Mouse (Mus musculus): Measurements from ENCODE around the gene Snupn.
"Not testable (repeated sequence)": the region's sequence is repeated elsewhere in the genome, so short reads cannot be mapped to it uniquely, and the experiment has no call there.

Gene Snupn

DNA sequence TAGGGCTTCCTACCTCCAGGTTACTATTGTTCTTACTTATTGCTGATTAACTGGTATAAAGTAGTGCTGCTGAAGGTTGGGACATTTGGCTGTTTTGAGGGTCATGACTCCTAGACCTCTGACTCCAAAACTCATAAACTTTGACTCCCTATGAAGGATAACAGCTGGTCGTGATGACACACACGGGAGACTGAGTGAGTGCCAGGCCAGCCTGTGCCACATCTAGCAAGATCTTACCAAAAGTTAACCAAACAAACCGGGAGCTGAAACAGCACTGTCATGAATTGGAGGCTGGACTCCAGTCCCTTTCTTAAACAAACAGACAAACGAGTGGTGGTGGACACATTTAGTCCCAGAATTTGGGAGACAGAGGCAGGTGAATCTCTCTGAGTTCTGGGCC is 21.2 kb upstream of the Snupn start:
- DNase-seq (ENCODE audit: low read depth, low spot score), result no peak

DNA sequence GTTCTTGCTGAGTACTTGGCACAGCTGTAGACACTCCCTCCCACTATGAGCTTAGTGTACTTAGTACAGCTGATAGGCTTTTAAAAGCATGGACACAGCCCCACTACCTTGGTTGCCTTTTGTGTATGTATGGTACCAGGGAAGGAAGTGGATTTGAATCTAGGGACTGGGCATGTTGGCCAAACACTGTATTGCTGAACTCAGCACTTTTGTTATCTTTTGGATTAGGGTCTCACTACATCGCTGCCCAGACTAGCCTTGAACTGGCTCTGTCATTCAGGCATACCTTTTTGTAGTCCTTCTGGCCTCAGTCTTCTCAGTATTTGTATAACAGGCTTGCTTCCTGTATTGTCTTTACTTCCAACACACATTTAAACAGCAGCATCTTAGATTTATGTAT is 20.1 kb upstream of the Snupn start:
- DNase-seq (ENCODE audit: low read depth, low spot score), result no peak

DNA sequence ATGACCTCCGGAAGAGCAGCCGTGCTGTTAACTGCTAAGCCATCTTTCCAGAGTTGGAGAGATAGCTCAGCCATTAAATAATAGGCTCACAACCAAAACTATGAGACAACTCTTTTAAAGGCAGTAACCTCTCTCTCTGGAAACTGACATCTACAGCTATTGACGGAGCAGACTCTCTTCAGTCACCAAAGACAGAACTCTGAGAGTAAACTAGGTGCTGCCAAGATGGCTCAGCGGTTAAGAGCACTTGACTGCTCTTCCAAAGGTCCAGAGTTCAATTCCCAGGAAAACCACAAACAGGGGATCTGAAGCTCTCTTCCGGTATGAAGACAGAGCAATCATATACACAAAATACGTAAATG is 13.8 kb upstream of the Snupn start:
- no peak for DNase-seq (ENCODE audit: low read depth, low spot score)

DNA sequence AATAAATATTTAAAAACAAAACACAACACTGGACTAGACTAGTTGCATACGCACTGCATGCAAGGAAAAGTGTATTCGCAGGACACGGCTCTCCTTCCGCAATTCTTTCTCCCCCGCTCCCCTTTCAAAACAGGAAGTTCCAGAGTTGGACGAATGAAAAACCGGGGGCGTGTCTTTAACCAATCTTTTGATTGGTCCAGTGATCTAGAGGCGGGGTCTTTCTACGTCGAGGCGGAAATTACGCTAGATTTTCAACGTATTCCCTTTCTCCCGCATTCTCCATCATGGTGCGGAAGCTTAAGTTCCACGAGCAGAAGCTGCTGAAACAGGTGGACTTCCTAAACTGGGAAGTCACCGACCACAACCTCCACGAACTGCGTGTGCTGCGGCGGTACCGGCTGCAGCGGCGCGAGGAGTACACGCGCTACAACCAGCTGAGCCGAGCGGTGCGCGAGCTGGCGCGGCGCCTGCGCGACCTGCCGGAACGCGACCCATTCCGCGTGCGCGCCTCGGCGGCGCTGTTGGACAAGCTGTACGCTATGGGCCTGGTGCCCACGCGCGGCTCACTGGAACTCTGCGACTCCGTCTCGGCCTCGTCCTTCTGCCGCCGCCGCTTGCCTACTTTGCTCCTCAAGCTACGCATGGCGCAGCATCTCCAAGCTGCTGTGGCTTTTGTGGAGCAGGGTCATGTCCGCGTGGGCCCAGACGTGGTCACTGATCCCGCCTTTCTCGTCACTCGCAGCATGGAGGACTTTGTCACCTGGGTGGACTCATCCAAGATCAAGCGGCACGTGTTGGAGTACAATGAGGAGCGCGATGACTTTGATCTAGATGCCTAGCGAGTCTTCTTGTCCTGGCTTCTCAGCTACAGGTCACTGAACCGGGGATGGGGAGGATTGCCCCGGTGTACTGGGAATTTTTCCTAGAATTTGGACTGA is 13.2 kb upstream of the Snupn start, which contains the start of gene Imp3:
Imp3 (plus strand) TSS at position 253 of the 938 bp plus-strand sequence.
- peak; percentile 93 for DNase-seq (ENCODE audit: low read depth, low spot score)

DNA sequence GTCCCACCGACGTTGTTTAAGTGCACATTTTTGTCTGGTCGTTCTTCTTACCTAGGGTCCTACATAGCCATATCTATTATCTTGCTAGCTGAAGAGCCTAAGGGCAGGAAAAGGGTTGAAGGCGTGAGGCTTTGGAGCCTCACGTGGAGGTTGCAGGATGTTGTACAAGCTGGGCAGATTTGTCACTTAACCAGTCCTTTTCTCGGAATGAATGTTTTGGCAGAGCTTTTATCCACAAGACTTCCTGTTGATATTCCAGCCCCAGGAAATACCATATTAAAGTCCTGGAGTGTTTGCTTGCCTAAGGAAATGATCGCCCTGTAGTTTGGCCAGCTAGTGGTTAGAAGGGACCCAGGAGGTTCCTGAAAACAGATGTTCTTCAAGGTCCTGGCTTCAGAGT is 12.3 kb upstream of the Snupn start:
- no peak for DNase-seq (ENCODE audit: low read depth, low spot score)

DNA sequence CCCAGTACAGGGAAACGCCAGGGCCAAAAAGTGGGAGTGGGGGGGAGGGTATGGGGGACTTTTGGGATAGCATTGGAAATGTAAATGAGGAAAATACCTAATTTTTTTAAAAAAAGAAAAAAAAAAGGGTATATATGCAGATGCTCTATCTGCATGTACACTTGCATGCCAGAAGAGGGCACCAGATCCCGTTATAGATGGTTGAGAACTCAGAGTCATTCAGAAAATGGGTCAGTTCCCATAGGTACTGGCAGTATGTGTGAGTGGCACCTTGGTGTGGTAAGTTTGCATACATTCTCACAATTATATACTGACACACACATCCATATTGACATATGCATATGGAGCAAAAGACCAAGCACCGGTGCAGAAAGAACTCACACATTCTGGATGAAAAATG is 3.2 kb upstream of the Snupn start:
- peak; percentile 82 for DNase-seq (ENCODE audit: low read depth, low spot score)

DNA sequence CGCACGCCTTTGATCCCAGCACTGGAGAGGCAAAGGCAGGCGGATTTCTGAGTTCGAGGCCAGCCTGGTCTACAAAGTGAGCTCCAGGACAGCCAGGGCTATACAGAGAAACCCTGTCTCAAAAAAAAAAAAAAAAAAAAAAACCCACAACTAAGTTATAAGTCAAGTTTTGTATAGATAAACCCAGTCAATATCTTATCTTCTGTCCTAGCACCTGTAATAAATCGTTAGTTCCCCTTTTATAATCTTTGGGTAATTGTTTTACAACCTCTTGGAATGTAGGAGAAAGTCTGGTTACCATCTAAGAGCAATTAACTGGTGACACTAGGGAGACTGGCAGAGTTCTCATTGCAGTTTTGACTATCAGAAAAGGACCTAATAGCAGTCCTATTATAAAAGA is 2.0 kb upstream of the Snupn start:
- not testable (repeated sequence) for DNase-seq (ENCODE audit: low read depth, low spot score)

DNA sequence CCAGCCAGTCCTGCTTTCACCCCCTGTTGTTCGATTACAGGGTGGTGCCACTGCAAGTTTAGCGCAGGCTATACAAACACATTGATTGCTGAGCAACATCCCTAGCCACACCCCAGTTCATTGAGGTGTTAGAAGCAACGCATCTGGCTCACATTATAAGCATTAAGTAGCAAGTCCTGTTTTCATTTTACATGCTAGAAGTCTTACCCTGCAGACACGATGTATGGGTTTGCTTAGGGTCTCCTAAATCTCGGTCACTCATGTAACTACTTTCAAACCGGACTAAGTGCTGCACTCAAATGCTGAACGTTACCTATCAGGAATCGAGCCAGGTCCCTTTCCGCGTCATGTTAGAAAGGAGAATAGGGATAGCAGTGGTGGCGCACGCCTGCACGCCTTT is 911 bp upstream of the Snupn start:
- DNase-seq (ENCODE audit: low read depth, low spot score), result peak; percentile 38

DNA sequence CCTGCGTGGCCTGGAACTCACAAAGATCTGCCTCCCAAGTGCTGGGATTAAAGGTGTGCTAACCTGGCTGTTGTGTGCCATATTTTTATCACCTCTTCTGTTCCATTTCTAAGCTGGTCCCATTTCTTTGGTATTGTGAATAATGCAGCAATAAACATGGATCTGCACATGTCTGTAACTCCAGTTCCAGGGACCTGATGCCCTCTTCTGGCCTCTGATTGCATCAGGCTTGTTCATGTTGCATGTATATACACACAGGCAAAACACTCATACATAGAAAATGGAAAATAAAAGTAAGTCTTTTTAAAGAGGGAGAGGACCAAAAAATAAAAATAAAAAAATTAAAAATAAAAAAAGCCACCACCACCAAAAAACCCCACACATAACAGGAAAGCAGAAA is 2.9 kb downstream of the Snupn start:
- no peak for DNase-seq (ENCODE audit: low read depth, low spot score)

DNA sequence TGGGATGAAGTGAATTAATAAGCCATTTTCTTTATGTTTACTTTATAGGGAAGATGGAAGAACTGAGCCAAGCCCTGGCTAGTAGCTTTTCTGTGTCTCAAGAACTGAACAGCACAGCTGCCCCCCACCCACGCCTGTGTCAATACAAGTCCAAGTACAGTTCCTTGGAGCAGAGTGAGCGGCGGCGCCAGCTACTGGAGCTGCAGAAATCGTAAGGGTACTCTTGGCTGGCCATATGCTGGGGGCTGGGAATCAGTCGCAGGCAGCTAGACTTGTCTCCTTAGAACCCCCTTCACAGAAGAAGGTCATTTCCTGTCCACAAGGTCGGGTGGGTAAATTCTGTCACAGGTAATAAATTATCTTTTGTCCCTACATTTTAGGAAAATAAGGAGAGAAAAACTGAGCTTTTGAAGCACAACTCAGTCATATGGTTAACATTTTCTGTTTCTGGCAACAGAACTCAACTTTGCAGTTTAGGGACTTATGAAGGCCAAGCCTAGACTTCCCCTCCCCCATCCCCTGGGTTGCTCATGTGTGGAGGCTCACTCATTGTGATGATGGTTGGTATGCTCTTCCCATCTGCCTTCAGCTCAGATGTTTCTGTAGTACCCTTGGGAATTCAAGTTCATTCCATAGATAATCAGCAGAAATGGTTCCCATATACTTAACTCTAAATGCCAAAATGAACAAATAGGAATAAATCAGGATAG is 6.4 kb downstream of the Snupn start:
- no peak for DNase-seq (ENCODE audit: low read depth, low spot score)

DNA sequence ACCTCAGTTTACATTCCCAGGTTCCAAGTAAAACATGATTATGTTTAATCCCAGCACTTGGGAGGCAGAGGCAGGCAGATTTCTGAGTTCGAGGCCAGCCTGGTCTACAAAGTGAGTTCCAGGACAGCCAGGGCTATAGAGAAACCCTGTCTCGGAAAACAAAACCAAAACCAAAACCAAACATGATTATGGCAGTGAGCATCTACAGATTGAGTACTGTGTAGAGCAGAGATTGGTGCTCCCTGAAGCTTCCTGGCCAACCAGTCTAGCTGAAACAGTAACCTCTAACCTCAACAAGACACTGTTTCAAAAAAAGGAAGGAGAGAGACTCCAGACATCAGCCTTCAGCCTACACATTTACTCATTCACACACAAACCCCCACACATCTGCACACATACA is 8.0 kb downstream of the Snupn start:
- DNase-seq (ENCODE audit: low read depth, low spot score), result peak; percentile 14

DNA sequence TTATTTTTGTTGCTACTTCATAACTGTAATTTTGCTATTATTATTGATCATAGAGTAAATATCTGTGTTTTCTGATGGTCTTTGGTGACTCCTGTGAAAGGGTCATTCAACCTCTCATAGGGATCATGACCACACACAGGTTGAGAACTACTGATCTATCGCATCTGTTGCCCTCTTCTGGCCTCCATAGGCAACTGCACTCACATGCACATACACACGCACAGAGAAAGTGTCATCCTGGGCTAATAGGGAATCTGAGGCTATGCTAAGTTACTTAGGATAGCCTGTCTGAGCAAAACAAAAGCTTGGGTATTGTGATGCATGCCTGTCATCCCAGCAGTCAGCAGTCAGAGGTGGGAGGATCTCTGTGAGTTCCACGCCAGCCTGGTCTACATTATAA is 10.9 kb downstream of the Snupn start:
- DNase-seq (ENCODE audit: low read depth, low spot score), result no peak

DNA sequence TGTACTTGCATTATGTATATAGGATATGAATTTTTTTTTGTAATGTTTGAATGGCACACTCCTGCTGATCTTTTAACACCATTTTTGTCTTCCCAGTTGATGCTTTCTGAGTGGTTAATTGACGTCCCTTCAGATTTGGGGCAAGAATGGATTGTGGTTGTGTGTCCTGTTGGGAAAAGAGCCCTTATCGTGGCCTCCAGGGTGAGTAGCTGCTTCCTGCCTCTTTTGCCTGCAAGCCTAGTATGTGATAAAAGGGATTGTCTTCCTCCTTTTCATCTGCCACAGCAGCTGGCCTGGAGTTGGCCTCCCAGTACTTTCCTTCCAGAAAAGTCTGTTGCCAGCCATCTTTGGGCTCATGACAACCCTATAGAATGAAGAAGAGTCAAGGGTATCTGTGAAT is 19.5 kb downstream of the Snupn start:
- no peak for DNase-seq (ENCODE audit: low read depth, low spot score)

DNA sequence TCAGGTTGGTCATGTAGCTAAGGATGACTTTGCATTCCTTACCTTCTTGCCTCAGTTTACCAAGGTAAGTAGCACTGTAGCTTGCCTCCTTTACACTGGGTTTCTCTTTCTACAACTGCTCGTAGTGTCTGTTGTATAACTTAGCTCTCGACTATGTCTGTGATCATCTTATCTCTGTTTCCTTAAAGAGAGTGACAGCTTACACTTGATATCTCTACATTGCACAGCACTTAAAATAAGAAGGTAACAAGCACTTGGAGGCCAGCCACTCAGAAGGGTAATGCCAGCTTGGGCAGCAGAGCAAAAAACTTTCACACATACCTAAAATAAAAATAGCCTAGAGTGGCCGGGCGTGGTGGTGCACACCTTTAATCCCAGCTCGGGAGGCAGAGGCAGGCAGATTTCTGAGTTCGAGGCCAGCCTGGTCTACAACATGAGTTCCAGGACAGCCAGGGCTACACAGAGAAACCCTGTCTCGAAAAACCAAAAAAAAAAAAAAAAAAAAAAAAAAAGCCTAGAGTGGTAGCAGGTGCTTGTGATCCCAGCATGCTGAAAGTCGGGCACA is 23.4 kb downstream of the Snupn start:
- no peak for DNase-seq (ENCODE audit: low read depth, low spot score)

DNA sequence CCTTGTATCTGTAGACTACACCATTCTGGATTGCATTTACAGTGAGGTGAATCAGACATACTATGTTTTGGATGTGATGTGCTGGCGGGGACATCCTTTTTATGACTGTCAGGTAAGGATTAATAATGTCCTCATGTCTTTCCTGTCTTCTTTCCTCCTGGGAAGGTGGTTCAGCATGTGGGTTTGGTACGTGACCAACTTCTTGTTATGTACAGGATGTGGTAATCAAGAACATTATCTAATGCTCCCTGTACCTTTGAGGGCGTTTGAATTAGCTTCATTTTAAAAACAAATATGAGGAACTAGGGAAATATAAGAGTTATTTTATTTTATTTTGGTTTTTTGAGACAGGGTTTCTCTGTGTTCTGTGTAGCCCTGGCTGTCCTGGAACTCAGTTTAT is 24.5 kb downstream of the Snupn start:
- DNase-seq (ENCODE audit: low read depth, low spot score), result peak; percentile 22

DNA sequence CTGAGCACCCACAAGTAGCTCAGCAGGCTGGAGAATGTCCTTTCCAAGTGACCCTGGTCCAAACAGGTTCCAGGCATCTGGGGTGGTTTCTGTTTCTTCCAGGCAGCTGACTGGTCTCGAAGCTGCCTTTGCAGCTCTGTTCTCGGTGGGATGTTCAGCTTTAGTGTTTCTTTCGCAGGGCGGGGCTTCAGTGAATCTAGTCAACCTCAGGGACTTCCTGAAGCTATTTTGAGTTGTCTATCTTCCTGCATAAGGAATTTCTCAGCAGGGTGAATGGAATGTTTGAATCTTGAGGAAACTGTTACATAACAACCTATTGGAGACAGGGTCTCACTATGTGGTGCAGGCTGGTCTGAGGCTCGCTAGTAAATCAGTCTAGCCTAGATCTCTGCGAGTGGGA is 29.5 kb downstream of the Snupn start:
- DNase-seq (ENCODE audit: low read depth, low spot score), result no peak

DNA sequence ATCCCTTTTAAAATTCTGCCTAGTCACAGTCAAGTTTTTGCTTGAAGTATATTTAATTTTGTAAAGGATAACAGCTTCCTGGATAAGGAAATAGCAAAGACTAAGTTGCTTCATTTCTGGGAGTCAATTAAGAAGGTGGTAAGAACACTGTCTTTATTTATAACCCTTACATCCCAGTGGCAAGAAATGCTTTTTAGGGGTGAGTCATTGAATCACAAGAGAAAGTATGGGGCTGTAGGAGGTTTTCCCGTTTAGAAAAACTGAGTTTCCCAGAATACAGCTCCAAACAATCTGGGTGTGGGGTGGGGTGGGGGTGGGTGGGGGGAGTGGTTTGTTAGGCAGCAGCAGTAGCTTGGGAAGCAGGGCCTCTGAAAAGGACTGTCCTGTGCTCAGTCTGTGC is 30.8 kb downstream of the Snupn start:
- no peak for DNase-seq (ENCODE audit: low read depth, low spot score)

DNA sequence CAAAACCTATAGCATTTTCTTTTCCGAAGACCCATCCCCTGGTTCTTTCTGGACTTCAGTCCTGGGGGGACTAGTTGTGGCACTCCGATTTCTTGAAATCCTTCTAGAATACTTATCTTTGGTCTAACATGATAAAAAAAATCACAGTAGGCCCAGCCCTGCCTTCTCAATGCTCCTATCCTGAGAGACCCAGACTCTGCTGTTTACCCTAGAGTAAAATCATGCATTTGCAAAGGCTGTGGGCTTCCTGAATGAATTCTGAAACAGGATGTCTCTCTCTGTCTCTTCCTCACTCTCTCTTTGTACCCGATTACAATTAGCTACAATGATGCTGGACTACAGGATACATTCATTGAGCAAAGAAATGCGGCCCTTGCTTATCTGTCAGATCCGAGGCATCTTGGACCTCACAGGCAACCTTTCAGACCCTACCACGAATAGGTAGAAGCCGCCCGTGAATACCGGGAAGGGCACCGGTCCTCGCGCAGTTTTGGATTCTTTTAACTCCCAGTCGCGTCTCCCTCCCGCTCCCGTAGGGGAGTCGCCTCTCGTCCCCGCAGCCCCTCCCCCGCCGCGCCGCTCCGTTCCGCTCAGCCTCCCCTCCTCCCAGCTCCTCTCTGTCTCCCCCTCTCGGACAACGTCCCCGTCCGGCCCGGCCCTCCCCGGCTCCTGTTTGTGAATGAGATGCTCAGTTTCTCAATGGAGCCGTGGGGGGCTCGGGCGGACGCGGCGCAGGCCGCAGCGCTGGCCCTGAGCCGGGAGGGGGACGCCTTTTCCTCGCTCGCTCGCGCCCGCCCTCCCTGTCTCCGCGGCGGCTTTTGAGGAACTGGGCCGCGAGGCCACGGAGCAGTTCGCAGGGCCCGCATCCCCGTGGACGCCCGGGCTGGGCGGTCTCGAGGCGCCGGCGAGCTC is 43.9 kb downstream of the Snupn start, which contains the start of gene Ptpn9:
Ptpn9 (plus strand) TSS at position 638 of the 912 bp plus-strand sequence.
- DNase-seq (ENCODE audit: low read depth, low spot score), result peak; percentile 83

DNA sequence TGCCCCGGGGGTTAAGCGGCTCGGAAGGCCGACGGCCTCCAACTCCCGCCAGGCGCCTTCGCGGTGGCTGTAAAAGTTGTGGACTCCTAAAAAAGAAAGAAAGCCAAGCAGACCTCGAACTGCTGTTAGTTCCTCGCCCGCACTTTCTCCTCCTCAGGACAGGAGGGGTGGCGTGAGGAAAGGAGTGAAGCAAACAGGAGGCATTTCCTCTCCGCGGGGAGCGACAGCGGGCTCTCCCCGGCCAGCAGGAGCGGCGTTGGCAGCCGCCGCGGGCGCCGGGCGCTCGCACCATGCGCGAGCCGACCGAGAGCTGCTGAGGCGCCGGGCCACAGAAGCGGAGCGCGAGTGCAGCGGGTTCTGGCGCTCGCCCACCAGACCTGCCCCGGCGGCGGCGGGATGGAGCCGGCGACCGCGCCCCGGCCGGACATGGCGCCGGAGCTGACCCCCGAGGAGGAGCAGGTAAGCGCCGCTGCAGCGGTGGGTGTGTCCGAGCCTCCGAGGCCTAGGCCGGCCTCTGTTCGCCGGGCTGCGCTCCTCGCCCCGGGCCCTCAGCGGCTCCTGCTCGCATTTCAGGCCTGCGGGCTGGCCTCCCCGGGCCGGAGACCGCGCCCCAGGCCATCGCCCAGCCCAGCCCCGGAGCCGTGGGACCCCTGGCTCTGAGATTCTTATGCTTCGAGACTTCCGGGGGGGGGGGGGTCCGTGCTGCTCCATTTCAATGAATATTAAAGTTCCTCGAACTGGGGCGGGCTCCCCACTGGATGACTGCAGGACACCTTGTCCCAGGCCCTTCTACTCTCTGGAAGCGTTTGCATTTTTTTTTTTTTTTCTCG is 44.7 kb downstream of the Snupn start:
- peak; percentile 65 for DNase-seq (ENCODE audit: low read depth, low spot score)

DNA sequence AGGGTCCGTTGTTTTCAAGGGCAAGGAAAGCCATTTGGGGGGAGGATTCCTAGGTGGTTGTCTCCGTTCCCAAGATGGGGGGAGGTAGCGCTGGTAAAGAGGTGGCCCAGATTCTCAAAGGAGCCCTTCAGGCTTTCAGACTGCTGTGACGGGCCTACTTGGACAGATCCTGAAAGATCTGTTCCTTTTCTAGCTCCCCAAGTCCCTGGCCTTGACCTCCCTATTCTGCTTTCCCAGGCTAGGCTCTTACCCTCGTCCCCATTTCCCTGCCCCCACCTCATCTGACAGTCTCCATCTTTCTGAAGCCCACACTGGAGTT is 45.3 kb downstream of the Snupn start:
- peak; percentile 18 for DNase-seq (ENCODE audit: low read depth, low spot score)

DNA sequence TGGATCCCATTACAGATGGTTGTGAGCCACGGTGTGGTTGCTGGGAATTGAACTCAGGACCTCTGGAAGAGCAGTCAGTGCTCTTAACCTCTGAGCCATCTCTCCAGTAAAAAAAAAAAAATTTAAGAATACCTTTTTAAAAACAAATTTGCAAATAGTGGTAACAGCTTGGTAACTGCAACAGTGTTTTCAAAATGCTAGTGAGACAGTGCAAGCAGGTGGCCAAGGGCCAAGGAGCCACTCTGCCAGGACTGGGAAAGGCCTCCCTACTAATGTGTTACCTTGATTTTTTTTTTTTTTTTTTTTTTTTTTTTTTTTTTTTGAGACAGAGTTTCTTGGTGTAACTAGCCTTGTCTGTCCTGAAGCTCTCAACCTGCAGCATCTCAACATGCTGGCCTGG is 46.5 kb downstream of the Snupn start:
- not testable (repeated sequence) for DNase-seq (ENCODE audit: low read depth, low spot score)

Data from CD4-positive, CD25-positive, alpha-beta regulatory T cell, adult 2 months (primary cell).